Mouse (Mus musculus): ENCODE measurements around the gene Prkce. TPM values are rescaled to one million over a fixed set of nuclear protein-coding genes. Genes with fewer than 3 reads are reported as not detected.
A peak's percentile ranks its signal among the peaks of the same experiment; 100 is the strongest.
"Not testable (repeated sequence)": the region's sequence is repeated elsewhere in the genome, so short reads cannot be mapped to it uniquely, and the experiment has no call there.

Gene Prkce
- total RNA-seq, 1 experiment from 2014 or later, result 6.4 TPM

DNA sequence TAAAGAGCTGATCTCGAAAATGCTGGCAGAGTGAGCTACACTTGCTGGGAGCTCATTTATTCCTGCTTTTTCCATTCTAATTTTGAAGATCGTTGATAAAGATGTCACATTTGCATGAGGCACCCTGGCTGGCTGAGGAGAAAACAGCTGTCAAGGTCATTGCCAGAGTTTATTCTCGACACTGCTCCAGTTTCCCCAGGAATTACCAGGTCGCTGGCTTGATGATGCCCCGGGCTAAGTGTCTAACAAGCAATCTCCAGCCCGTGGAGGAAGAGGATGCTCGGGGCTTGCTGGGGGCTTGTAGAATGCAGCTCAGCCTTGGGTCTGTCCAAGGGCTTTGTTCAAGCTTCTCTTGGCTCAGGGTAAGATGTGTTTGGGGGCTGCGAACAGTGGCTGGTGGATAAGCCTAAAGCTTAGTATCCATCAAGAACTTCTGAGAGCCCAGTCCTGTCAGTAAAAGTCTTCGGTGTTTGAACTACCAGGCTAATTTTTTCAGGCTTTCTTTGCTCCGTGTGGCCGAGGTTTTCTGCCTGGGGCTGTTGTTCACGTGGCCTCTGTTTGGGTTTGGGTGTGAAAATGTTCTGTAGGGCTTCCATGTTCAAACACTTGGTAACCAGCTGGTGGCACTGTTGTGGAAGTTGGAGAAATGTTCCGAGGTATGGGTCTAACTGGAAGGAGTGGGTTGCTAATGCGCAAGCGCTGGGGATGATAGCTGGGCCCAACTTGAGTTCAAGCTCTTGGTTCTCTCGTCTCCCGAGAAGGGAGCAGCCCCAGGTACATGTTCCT, 293.3 kb downstream of the Prkce start:
- ATAC-seq (replicated peaks; ENCODE audit: low read depth, poor library complexity, severe bottlenecking), result no peak

DNA sequence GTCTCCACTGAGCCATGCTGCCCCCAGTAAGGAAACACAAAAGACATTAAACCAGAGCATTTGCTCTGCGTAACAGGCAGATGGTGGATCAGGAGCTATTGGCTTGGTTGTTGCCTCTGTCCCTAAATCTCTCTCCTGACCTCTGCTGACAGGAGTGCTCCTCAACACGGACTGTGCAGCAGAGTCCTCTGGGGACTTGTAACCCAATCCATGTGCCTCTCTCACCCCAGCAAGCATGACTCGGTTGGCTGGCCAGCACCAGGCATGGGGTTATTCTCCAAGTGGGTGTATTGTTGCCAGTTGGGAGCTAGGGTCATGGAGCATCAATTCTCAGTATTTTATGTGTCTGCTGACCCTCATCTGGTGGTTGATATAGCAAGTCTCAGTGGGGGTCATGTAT, 295.8 kb downstream of the Prkce start:
- ATAC-seq (replicated peaks; ENCODE audit: low read depth, poor library complexity, severe bottlenecking), result no peak

DNA sequence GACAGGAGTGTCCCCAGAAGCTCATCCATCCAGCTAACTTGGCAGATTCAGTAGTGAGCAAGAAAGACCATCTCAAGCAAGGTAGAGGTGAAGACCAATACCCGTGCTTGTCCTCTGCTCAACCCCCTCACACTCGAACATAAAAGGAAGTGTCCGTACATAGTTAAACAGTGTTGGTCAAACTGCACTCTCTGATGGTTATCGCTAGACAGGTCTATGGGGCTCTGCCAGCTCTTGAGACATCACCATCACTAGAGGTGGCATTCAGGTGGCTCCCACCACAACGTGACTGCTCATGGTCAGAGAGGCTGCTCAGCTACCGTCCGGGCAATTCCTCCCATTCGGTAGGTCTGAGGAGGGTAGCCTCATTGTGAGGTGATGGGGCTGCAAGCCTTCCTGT, 296.6 kb downstream of the Prkce start:
- ATAC-seq (replicated peaks; ENCODE audit: low read depth, poor library complexity, severe bottlenecking), result no peak

DNA sequence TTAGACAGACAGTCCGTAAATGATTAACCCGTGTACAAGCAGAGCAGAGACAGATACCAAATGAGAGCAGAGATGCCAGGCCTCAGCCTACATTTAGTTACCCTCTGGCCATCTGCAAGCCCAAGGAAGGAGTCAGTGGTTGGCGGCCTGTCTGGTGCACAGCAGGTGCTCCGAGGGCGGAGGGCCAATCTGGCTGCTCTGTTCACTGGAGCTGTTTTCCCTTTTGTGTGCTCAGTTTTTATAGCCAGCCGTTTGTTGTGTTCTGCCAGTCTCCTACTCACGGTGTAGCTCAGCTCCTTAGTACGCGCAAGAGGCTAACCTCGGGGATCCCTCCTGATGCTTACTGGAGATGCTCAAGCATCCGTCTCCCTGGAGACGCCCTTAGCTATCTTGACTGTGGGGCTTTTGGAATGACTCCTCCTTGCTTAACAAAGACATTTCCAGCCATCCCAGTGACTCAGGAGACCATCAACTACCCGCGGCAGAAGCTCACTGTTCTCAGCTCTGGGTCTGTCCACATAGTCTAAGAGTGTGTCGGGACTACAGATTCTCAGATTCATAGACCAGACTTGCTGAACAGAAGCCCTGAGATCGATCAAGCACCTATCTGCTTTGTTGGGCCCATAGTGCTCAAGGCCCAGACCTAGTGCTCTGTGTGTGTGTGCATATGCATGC, 297.2 kb downstream of the Prkce start:
- no peak for ATAC-seq (replicated peaks; ENCODE audit: low read depth, poor library complexity, severe bottlenecking)

DNA sequence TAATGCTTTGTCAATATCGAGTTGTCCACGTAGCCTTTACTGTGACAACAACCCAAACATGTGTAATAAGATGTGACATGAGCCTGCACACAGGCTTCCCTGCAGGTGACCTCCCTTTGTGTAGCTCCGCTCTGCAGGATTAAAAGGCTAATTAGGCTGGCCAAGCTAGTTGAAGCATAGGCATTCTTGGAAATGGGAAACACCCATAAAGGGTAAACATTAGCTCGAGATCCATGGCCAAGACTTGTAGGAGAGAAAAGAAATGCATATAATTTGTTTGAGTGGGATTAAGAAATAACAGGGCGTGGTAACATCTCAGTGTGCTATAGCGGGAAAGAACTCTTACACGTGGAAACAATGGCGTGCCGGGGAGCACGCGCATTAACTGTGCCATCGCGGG, 298.3 kb downstream of the Prkce start:
- ATAC-seq (replicated peaks; ENCODE audit: low read depth, poor library complexity, severe bottlenecking), result no peak

DNA sequence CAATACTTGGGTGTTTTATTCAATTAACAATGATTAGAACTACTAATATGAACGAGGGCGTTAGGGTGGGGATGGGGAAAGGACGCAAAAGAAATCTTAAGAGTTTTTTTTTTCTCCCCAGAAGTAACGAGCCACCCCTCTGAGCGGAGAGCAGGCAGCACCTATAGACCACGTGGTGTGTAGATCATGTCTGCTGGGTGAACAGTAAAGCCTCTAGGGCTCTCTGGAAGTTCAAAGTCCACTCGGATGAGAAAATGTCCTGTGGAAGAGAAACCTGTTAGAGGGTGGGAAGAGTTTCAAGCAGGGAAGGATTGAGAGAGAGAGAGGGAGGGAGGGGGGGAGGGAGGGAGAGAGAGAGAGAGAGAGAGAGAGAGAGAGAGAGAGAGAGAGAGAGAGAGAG, 298.8 kb downstream of the Prkce start:
- no peak for ATAC-seq (replicated peaks; ENCODE audit: low read depth, poor library complexity, severe bottlenecking)

DNA sequence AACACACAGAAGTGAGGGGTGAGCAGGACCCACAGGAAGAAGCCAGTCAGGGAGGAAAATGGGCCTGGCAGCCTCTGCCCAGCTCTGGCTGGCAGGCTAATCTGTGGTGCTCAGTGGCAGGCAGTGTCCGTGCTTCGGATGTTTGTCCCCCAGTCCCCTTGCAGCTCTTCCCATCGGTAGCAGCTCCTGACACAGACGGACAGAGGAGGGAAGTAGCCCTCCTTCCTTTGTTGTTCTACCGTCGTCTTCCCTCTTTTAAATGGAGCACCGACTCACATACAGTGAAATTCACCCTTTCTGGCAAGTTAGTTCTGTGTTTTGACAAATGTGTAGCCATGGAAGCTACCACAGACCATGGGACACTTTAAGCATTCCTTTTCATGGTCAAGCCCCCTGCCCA, 299.3 kb downstream of the Prkce start:
- no peak for ATAC-seq (replicated peaks; ENCODE audit: low read depth, poor library complexity, severe bottlenecking)

DNA sequence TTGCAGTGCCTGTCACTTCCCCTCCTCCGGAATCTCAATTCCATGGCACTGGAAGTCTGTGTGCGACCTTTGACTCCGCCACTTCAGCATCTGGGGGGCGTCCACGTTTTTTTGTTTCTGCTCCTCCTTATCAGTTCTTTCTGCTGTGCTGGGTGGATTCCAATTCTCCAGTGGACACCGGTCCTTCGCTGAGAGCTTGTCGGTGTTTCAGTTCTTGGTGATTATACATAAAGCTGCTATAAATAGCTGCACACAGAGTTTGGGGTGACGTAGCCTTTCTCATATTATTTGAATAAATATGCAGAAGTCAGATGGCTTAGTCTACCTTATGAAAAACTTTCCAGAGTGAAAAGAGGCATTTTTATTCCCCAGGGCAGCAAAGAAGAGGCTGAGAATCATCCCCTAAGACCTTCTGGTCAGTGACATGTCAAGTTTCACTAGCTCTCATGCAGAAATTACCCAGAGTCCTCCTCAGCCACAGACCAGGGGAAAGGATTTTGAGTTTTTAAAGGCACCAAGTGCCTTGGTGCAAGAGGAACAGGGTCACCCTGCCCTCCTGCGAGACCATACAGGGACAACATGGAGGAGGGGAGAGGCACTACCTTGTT, 299.8 kb downstream of the Prkce start:
- no peak for ATAC-seq (replicated peaks; ENCODE audit: low read depth, poor library complexity, severe bottlenecking)

DNA sequence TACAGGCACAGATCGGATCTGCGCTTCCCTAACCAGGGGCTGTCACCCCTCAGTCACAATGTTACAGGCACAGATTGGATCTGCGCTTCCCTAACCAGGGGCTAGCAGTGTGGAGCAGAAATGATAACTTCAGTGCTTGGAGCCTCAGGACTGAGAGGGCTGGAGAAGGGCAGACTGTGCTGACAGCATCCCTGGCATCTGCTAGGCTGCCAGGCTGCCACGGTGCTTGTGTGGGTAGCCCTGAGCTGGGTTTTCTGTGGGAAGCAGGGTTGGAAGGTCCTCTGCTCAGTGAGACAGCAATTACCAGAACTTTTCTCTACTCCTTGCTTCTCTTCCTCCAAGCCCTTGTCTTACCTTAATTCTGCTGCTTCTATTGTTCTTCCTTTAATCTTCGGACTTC, 300.4 kb downstream of the Prkce start:
- no peak for ATAC-seq (replicated peaks; ENCODE audit: low read depth, poor library complexity, severe bottlenecking)

DNA sequence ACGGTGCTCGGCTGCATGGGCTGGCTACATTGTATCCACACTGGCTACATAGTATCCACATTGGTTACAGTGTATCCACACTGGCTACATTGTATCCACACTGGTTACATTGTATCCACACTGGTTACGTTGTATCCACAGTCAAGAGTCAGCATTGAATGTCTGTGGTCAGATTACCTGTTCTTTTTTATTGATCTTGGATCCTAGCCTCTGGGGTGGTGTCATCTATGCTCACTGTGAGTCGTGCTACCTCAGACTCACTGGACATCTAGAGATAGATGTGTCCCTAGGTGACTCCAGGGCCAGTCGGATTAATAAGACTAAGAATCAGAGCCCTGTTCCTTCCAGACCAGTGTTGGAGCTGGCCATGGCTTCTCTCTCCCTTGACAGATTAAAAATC, 302.6 kb downstream of the Prkce start:
- no peak for ATAC-seq (replicated peaks; ENCODE audit: low read depth, poor library complexity, severe bottlenecking)

DNA sequence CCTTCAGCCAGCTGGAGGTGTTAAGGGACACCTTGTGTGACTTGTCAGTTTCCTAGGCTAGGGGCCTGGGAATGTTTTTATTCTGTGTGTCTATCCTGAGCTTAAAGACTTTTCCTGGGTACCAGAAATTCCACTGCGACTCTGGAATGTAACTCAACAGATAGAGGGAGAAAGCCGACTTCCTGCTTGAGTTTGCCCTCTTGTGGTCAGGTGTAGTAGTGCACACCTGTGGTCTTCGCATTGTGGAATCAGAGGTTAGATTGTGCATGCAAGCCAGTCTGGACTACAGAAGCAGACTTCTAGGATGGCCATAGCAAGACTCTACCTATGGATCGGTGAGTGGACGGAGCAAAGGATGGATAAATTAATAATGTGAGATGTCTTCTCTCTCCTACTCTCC, 304.1 kb downstream of the Prkce start:
- no peak for ATAC-seq (replicated peaks; ENCODE audit: low read depth, poor library complexity, severe bottlenecking)

DNA sequence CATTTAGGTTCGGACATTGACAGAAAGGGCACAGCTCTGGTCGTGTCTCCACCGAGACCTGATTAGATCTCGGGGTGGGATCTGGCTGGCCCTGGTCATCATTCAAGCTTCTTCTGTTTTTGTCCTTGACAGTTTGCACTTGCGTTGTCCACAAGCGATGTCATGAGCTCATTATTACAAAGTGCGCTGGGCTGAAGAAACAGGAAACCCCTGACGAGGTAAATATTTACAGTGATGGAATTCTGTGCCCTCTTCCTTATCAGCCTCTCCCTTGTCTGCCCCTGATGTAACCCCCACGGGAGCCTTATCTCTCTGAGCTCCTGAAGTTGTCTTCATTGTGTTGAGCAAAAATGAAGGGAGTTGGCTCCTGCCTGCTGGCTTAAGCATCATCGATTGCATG, 309.1 kb downstream of the Prkce start:
- no peak for ATAC-seq (replicated peaks; ENCODE audit: low read depth, poor library complexity, severe bottlenecking)

DNA sequence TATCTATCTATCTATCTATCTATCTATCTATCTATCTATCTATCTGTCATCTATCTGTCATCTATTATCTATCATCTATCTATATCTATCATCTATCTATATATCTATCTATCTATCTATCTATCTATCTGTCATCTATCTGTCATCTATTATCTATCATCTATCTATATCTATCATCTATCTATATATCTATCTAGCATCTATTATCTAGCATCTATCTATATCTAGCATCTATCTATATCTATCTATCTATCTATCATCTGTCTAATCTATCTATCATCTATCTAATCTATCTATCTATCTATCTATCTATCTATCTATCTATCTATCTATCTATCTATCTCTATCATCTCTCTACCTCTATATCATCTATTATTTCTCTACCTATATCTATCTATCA, 309.8 kb downstream of the Prkce start:
- not testable (repeated sequence) for ATAC-seq (replicated peaks; ENCODE audit: low read depth, poor library complexity, severe bottlenecking)

DNA sequence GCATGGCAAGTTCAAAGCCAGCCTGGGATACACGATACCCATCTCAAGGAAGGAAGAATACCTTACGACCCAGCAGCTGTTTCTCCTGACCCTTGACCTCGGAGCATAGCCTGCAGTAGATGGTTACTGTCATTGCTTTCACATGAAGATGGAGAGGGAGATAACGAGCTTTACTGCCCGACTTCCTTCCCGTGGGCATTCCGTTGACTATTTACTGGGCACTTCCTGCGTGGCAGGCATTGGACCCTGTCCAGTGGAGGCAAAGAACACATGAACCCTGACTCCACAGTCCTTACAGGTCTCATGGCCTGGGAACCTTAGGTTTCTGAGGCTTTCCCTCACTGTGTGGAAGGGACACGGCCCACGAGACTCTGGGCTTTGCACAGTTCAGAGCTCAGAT, 311.8 kb downstream of the Prkce start:
- ATAC-seq (replicated peaks; ENCODE audit: low read depth, poor library complexity, severe bottlenecking), result no peak

DNA sequence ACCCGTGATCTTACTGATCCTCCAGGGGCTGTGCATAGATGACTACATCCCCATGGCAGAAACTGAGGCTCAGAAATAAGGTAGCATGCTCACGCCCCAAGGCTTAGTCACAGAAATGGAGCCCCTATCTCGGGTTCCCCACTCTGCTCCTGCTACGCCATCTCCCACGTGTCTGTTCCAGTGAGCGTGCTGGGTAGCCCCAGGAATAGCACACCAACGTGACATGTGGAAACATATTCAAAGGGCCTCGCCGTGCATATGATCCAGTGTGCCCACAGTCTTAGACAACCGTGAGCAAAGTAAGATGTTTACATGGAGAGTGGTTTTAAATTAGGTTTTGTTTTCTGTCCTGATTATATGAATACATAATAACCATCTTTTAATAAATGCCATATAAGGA, 315.1 kb downstream of the Prkce start:
- no peak for ATAC-seq (replicated peaks; ENCODE audit: low read depth, poor library complexity, severe bottlenecking)

DNA sequence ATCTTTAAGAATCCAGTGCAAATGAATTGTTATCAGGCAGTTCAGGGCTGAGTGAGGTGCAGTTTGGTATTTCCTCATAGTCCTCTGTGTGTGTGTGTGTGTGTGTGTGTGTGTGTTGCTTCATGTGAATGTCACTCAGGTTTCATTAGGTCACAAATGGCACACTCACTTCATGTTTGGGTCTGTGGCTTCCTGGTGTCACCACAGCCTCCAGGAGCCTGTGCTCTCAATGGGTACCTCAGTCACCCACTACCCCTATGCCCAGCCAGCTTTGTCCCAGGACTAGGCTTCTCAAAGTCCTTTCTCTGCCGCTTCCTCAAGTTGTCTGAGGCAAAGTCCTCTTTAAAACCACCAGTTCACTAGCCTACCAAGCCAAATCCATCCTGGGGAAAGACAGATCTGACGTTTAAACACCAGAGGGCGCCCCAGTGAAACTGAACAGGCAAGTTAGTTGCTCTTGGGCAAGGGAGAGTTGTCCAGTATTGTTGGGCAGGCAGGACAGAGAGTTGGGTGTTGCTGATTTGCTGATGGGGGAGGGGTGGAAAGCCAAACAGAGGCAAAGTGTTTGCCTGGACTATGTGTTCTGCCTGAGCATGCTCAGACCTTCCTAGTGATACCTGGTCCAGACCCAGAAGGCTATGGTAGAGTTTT, 316.6 kb downstream of the Prkce start:
- ATAC-seq (replicated peaks; ENCODE audit: low read depth, poor library complexity, severe bottlenecking), result peak; percentile 79

DNA sequence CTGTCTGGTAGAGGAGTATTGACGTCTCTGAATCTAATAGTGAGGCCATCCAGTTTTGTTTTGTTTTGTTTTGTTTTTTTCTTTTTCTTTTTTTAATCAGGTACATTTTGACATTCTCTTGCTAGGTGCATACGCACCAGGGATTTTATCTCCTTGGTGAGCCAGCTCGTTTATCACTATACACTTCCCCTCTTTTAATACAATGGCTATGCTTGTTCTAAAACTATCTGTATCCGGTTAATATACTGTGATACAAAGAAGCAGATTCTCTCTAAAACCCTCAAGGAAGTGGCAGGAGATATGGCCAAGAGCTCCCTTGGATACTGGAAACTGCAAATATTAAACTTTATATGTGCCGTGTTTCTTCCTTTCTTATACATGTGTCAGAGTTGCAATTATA, 319.1 kb downstream of the Prkce start:
- no peak for ATAC-seq (replicated peaks; ENCODE audit: low read depth, poor library complexity, severe bottlenecking)

DNA sequence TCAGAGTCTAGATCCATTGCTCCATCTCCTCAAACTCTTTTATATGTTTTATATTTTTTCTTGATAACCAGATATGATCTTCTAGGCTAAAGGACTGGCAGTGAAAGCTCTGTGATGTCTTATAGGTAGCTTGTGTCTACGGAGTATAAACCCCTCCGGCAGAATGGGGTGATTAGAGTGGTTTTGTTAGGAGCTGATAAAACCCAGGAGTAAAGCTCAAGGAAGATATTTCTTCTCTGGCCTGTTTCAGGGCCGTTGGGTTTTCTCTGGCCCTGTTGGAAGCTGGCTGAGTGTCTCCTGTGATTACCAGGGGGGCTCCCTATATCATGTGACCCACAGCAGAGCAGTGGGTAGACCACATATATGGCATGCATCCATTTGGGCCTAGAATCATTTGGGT, 319.9 kb downstream of the Prkce start:
- ATAC-seq (replicated peaks; ENCODE audit: low read depth, poor library complexity, severe bottlenecking), result no peak

DNA sequence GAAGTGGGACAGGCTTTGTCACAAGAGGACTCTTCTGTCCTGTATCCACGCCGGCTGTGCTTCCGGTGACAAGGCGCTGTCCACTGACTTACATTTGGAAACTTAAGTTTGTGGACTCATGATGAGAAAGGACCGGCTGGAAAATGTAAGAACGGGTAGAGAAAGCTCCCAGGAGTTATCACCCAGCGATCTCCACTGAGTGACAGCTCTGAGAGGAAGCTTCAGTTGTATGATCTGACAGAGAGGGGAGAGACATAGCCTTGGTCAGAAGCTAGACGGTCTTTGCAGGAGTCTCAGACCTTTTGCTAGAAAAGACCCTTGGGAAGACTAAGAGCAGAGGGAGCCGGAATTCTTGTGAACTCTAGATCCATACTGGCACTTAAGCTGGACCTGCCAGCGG, 322.2 kb downstream of the Prkce start:
- no peak for ATAC-seq (replicated peaks; ENCODE audit: low read depth, poor library complexity, severe bottlenecking)

DNA sequence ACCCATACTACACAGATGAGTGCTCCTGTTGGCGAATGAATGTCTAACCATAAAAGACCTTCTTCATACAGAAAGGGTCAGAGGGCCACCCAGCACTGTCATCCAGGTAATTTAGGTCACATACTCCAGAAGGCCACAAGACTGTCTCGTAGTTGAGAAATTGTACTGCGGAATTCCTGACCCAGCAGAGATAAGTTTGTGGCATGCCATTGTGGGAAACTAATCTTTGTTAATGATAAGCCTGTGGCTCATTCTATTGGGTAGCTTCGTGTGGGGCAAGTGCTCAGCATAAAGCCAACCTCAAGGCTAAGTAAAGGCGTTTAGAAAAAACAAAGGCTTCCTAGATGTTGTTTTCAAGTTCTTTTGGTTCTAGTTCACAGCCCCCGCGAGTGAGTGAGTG, 324.8 kb downstream of the Prkce start:
- peak; percentile 55 for ATAC-seq (replicated peaks; ENCODE audit: low read depth, poor library complexity, severe bottlenecking)

DNA sequence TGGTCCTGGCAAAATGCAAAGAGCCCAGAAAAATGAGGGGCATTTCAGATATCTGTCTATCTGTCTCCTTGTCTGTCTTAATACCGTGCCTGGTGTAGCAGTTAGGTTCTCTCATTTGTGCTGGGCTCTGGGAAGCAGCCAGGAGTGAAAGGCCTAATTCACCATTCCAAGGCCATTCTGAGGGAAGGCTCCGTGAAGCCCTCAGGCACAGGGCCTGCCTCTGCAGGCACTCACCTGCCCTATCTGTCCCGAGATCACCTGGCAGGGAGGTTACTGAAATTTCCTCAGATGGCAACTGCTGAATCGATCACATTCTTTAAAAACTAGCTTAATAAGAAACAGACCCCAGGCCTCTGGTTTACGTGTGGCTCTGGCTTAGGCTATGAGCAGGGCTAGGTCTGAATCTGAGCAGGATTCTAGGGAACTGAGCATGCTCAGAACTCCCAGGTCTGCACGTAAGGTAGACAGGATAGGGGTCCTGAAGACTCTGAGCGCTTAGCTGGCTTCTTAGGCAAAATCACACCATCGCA, 326.4 kb downstream of the Prkce start:
- ATAC-seq (replicated peaks; ENCODE audit: low read depth, poor library complexity, severe bottlenecking), result no peak
